Mouse (Mus musculus) right cerebral cortex, adult 18-20 months (tissue): Measurements from ENCODE around the gene Stxbp1.

Source experiments
- DNase-seq: peaks from one replicate; pipeline ENCODE4 v3.0.0; 2022; ENCODE audit warnings: mixed read lengths

Gene Stxbp1

DNA sequence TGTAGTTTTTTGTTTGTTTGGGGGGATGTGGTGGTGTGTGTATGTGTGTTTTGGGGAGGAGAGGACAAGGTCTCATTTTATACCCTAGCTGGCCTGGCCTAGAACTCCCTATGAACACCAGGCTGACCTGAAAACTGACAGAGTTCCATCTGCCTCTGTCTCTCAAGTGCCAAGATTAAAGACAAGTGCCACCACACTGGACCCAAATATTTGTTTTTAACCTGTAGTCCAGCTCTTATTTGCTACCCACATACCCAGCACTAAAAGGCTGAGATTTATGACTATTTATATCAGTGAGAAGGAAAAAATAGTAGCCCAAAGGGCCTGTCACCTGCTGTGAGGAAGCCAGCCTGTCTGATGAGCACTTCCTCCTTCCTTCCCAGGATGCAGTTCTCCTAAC is 11.5 kb downstream of the Stxbp1 start:
- no peak for DNase-seq

DNA sequence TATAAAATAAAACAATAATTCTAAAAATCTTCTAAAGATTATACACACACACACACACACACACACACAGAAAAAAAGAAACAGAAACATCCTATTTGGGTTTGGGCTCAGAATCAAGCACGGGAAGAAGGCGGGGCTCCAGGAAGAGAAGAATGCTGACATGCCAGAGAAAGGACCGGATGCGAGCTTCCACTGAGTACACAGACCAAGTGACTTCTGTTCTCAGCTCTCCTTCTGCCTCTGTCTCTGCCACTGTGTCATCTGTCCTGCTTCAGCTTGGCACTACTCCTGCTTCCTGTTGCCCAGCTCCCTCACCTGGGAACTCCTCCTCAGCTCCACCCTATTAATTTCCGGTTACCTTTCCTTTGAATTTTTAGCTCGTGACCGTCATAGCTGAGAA is 12.5 kb downstream of the Stxbp1 start:
- DNase-seq = no peak

DNA sequence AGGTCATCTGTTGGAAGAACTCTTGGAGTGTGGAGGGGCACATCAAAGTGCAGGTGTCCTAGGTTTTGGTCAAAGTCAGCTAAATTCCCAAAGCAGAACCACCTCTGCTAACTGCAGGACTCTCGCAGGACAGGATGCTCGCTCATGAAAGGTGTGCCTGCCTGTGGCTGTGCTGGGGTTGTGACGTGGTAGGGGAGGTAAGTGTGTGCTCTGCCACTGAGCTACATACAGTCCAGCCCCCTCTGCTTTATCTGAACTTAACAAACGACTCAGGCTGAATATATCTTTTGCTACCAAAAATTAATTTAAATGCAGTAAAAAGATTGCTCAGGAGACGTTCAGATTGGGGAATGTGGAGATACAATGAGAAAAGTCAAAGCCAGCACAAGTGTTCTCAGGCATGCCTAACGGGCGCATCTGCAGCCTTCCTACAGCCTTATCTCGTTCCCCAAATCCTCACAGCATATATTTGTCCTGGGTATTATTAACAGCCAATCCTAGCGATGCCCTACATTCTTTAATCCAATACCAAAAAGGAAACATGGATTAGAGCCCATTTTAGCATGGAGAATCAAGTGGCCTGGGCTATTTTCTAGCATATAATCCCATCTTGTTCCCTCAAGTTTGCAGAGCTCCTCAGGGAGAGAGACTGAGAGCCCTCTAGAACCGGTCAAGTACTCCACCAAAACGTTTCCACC is 17.9 kb downstream of the Stxbp1 start:
- no peak for DNase-seq

GRCm38 (mm10) chr2:32825796-32826195 is 21.2 kb downstream of the Stxbp1 start:
- no peak for DNase-seq

- no peak for DNase-seq
Measured at GRCm38 (mm10) chr2:32824778-32825177, 22.3 kb downstream of the Stxbp1 start.

GRCm38 (mm10) chr2:32824181-32824580 is 22.9 kb downstream of the Stxbp1 start:
- DNase-seq = no peak

DNA sequence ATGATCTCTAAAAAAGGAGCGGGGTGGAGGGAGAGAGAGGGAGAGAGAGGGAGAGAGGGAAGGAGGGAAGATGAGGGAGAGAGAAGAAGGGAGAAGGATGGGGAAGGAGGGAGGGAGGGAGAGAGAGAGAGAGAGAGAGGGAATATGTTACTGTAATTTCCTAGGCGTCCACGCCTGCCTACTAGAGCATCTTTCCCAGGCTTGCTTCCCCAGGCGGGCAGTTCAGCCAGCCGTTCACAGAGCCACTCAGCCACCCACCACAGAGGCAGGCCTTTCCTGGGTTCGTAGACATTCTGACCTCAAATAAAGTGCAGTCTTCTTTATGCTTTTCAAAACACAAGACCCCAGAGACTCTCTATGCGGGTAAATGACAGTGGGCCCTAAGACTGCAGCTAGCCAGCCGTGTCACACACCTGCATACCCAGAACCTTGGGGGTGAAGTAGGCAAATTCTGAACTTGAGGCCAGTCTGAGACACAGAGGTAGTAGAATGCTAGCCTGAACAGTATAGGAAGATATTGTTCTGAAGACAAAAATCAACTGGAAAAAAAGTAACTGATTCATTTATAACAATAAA is 23.4 kb downstream of the Stxbp1 start:
- DNase-seq = no peak

DNA sequence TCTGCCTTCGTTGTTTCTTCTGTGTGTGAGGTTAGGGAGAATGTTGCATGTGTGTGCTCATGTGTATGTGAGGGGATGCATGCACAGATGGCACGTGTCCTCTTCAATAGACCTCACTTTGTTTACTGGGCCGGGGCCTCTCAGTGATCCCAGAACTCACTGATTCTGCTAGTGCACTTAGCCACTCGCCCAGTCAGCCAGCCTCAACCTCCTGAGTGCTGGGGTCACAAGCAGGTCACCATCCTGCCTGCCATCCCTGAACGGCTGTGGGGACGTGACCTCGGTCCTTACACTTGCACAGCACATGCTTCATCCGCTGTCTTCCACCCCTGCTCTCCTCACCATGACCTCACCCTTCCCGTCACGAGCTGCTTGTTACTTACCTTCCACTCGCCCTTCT is 23.9 kb downstream of the Stxbp1 start:
- no peak for DNase-seq

DNA sequence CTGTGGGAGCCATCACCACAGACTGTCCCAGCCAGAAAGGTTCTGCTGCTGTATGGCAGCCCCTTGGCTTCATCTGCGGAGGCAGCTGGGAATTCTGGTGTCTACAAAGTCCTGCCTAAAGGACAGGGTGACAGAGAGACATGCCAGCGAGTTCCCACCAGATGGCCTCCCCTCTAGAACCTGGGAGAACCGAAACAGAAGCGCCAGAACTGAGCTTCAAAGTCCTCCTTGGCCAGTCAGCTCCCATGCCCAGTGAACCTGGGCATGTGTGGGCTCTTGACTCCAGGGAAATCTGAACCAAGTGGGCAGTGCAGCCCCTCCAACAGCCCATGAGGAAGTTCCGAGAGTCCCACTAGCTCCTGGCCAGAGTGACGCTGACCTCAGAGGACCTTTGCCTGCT is 24.4 kb downstream of the Stxbp1 start:
- no peak for DNase-seq

- no peak for DNase-seq
Measured at GRCm38 (mm10) chr2:32821041-32821802, 25.8 kb downstream of the Stxbp1 start.

GRCm38 (mm10) chr2:32818208-32818607 is 28.8 kb downstream of the Stxbp1 start:
- DNase-seq = no peak

DNA sequence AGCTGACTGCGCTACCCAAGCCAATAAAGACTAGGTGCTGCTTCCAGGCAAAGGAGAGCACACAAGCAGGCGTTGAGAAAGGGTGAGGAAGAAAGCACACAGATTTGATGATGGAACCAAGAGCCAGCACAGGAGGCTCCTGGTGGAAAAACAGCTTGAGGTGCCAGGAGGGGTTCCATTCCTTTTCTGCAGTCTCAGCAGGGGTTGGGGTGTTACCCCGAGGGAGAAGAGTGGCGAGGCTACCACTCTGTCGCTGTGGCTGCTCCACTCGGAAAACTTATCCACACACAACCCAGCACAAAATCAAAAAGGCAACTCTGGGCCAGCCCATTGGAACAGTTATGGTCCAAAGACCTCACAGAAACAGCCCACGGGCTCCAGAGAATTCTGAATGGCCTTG is 29.5 kb downstream of the Stxbp1 start:
- DNase-seq = no peak

DNA sequence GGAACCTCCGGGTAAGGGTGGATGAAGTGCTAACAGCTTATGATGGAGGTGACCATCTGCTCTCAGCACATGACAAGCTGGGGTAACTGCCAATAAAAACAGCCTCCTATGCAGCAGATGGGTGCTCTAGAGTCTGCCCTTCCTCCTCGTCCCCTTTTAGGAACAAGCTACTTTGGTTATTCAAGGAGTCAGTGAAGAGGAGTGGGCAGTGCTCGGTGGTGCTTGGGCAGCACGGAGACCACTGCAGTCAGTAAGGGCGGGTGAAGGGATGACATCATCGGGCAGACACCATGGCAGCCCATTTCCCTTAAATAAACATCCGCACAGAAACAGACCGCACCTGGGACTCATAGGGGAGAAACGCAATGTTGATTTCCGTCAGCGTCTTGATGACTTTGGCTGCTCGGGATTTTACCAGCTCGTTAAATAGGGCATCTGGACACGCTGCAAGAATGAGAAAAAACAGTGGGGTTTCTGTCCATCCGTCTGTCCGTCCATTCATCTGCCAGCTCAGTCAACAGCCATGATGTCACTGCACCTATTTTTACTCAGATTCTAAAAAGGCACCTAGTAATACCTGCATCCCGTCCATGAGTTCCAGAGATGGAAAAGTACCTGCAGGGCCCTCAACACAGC is 30.0 kb downstream of the Stxbp1 start:
- peak; percentile 83 for DNase-seq

DNA sequence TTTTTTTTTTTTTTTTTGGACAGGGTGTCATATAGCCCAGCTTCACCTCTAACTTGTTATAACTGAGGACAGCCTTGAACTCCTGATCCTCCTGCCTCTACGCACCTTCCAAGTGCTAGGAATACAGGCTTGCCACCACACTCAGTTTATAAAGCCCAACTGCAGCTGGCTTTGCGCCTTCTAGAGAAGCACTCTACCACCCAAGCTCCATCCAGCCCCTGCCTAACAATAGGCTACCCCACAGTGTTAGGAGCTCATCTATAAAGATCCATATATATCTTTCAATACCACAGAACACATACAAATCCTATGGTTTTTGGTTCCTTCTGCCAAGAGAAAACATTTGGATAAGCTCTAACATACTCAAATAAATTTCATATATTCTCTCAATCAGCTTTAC is 30.5 kb downstream of the Stxbp1 start:
- no peak for DNase-seq

- DNase-seq = no peak
Measured at GRCm38 (mm10) chr2:32811959-32812358, 35.1 kb downstream of the Stxbp1 start.

GRCm38 (mm10) chr2:32808816-32809566 is 38.1 kb downstream of the Stxbp1 start:
- DNase-seq = no peak

- peak; percentile 27 for DNase-seq
Measured at GRCm38 (mm10) chr2:32798251-32798962, 48.6 kb downstream of the Stxbp1 start.

- no peak for DNase-seq
Measured at GRCm38 (mm10) chr2:32795748-32796418, 51.2 kb downstream of the Stxbp1 start.

GRCm38 (mm10) chr2:32791297-32791696 is 55.7 kb downstream of the Stxbp1 start:
- no peak for DNase-seq

DNA sequence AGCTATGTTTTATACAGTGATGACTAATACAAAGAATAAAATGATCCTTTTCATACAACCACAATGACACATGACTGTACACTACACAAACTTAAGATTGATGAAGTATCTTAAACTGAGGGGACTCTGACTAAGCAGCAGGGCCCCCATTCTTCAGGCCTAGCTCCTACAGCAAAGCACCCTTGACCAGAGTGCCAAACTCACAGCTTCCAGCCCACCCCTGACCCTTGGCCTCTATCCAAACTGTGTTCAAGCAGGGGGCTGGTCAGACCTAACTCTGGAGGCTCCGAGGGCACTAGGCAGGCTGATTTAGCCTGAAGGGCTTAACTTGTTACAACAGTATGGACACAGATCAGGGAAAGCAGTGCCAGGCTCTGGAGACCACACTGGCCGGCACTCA is 58.5 kb downstream of the Stxbp1 start:
- no peak for DNase-seq

GRCm38 (mm10) chr2:32787176-32787575 is 59.9 kb downstream of the Stxbp1 start:
- no peak for DNase-seq
